Mouse (Mus musculus): ENCODE measurements at regions not wholly inside any gene's neighbourhood (a gene's known extent, or its start where the extent isn't known, plus 50 kb on each side); places are given as distances from the start of the nearest gene placed in this dataset.

DNA sequence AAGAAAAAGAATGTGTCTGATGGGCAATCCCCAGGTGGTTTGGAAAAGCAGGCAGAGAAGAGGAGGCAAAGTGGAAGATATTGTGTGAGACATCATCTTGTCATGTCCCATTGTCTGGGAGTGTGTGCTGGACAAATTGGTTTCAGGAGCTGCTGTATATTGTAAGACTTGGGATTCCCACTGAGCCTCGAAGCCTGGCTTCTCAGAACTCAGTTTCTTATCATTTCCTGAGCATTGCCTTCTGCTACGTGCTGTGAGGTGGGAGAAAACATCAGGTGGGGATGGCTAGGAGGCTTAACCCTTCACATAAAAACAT lies 1216.3 kb downstream of the Agbl1 start:
- TF ChIP-seq CTCF (IDR thresholded peaks at IDR 0.05) = no peak
- TF ChIP-seq EP300 (IDR thresholded peaks at IDR 0.05) = no peak
